Mouse (Mus musculus) lung, postnatal 0 days (tissue): Measurements from ENCODE around the gene Kif11. TPM values are rescaled to one million over a fixed set of nuclear protein-coding genes. Genes with fewer than 3 reads are reported as not detected.

Experiments
- ATAC-seq: fragments of 200-750 bp; cut with Nextera tagmentation; 2 replicates; pipeline ENCODE4 v1.8.0; 2017; ENCODE audit warnings: moderate library complexity
- DNase-seq: peaks from one replicate; pipeline ENCODE4 v3.0.0-alpha.2; 2016; ENCODE audit warnings: low spot score
- H3K27ac ChIP-seq: fragments of 300-500 bp; sonication (generic); 2 replicates; pipeline ENCODE4 v1.5.1; 2014; ENCODE audit warnings: antibody characterized with exemption, mild to moderate bottlenecking, low read length, mixed read lengths
- H3K27me3 ChIP-seq: fragments of 300-500 bp; sonication (generic); replicated peaks from 2 replicates; pipeline ENCODE4 v1.6.1; 2014; ENCODE audit warnings: low read length, mixed read lengths; ENCODE audit not compliant: insufficient read depth
- H3K36me3 ChIP-seq: fragments of 300-500 bp; sonication (generic); 2 replicates; pipeline ENCODE4 v1.6.1; 2014; ENCODE audit warnings: low read length, mixed read lengths; ENCODE audit not compliant: insufficient read depth
- H3K4me1 ChIP-seq: fragments of 300-500 bp; sonication (generic); 2 replicates; pipeline ENCODE4 v1.6.1; 2014; ENCODE audit warnings: antibody characterized with exemption, low read depth, low read length, mixed read lengths; ENCODE audit not compliant: insufficient read depth
- H3K4me2 ChIP-seq: fragments of 300-500 bp; sonication (generic); replicated peaks from 2 replicates; pipeline ENCODE4 v1.6.1; 2014; ENCODE audit warnings: low read depth, mild to moderate bottlenecking, low read length, moderate library complexity, mixed read lengths
- H3K4me3 ChIP-seq: fragments of 300-500 bp; sonication (generic); 2 replicates; pipeline ENCODE4 v1.5.1; 2014; ENCODE audit warnings: low read depth, low read length
- H3K9ac ChIP-seq: fragments of 300-500 bp; sonication (generic); replicated peaks from 2 replicates; pipeline ENCODE4 v1.6.1; 2014; ENCODE audit warnings: low read depth, mild to moderate bottlenecking
- H3K9me3 ChIP-seq: fragments of 300-500 bp; sonication (generic); 2 replicates; pipeline ENCODE4 v1.6.1; 2016; ENCODE audit warnings: low read length, mixed read lengths
- CTCF ChIP-seq: IDR thresholded peaks from 2 replicates; pipeline ENCODE4 v1.5.1; 2016; ENCODE audit warnings: antibody characterized with exemption, mild to moderate bottlenecking
- EP300 ChIP-seq: IDR thresholded peaks from 2 replicates; pipeline ENCODE4 v1.6.1; 2016; ENCODE audit warnings: antibody characterized with exemption, mild to moderate bottlenecking, control low read depth
- WGBS: fragments of 180-500 bp; shearing (Covaris S2); extraction: QIAGEN DNeasy Blood & Tissue Kit; methylation state at CpG from one replicate; pipeline ENCODE4 v1.1.7; 2014; 5-methylcytosine and 5-hydroxymethylcytosine counted together
- polyA plus RNA-seq: library from polyadenylated mRNA; unstranded; fragments of >200 nt; fragmentation: Nextera tagmentation; extraction: Ambion mirVana; gene quantifications from 2 replicates; pipeline ENCODE4 v1.2.1, GENCODE M21; 2015

Gene Kif11
- polyA plus RNA-seq, 1 experiment from 2014 or later, result 2.1 TPM

DNA sequence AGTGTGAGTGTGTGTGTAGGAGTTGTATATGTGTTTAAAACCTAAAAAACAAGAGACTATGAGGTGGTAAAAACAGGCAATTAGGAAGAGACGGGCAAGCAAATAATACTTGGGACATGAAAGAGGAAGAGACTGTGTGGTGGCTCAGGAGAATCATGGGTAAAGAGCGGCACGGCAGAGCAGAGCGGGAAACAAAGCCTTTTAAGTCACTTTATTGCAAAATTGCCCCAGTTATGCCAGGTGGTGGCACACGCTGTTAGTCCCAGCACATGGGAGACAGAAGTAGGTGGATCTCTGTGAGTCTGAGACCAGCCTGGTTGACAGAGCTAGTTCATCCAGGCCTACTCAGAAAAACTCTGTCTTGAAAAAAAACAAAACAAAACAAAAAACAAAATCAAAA is 5.8 kb upstream of the Kif11 start:
- WGBS, result 83% methylated on average over 5 of the region's 5 CpGs
- H3K9me3 ChIP-seq, result no peaks in the 10 kb centered on the region
- TF ChIP-seq EP300 (no peak), CTCF (no peak)
- ATAC-seq (no peak), DNase-seq (peak; percentile 13)
- H3K9ac ChIP-seq, result no peak overlapping the region
- no peaks in the 10 kb centered on the region for H3K27me3 ChIP-seq
- peaks cover 2% of the 10 kb centered on the region; the same call in 1 of the 2 replicates for H3K4me1 ChIP-seq
- no peaks in the 10 kb centered on the region for H3K36me3 ChIP-seq
- H3K27ac ChIP-seq, result no peak overlapping the region
- H3K4me3 ChIP-seq, result no peak overlapping the region
- no peak overlapping the region for H3K4me2 ChIP-seq

DNA sequence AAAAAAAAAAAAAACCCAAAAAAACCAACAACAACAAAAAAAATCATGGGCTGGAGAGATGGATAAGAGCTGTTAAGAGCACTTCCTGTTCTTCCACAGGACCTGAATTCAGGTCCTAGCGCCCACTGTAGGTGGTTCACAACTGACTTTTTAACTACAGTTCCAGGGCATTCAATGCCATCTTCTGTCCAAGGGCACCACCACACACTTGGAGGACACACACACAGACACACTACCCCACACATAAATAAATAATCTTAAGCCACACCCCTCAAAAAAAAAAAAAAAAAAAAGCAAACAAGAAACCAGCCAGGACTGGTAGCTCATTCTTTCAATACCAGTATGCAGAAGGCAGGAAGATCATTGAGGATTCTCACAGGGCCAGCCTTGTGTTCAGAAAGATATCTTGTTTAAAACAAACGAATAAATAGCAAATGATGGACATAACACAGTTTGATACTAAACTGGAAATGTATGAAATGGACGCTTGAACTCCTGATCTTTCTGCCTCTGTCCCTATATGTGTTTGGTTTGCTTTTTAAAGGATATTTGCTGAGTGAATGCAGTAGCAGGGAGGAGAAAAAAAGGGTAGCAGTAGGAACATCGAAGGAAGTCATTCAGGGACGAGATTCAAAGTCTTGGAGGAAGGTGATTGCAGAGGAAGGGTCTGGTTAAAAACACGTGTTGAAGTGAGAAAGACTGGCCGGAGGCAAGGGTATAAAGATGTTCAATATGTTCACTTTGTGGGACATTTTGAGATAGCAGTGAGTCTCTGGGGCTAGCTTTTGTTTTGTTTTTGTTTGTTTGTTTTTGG is 1.1 kb upstream of the Kif11 start:
- WGBS, result 18% methylated on average over 7 of the region's 7 CpGs
- no peak for ATAC-seq
- H3K4me2 ChIP-seq, result peak overlapping the region; percentile 81
- no peaks in the 10 kb centered on the region for H3K27me3 ChIP-seq
- DNase-seq, result no peak
- peak overlapping the region; percentile 94 for H3K27ac ChIP-seq
- TF ChIP-seq CTCF (peak; percentile 22; the same call in 1 of the 2 replicates), EP300 (no peak)
- no peaks in the 10 kb centered on the region for H3K36me3 ChIP-seq
- peak overlapping the region; percentile 90 for H3K4me3 ChIP-seq
- H3K9me3 ChIP-seq, result no peaks in the 10 kb centered on the region
- H3K4me1 ChIP-seq, result peaks cover 4% of the 10 kb centered on the region; the same call in 1 of the 2 replicates
- peak overlapping the region; percentile 78 for H3K9ac ChIP-seq

DNA sequence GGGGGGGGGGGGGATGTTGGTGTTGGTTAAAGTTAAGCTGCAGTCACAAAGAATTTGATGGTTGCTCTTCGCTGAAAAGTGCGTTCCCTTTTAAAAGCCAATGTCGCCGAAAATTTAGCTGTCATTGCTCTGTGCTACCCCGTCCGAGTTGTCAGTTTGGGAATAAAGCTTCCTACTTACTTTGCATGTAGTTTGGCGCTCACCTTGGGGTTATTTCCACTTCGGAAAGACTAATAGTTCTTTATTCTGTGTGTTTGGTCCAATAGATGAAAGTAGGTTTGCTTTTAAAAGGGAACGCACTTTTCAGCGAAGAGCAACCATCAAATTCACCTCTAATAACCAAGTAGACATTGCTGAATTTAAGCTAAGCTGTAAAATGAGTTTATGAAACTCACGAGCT is 638 bp downstream of the Kif11 start:
- Histone ChIP-seq H3K27ac (no peak overlapping the region), H3K4me3 (peak overlapping the region; percentile 90), H3K9ac (no peak overlapping the region), H3K4me1 (peaks cover 4% of the 10 kb centered on the region; the same call in 1 of the 2 replicates), H3K9me3 (no peaks in the 10 kb centered on the region), H3K4me2 (peak overlapping the region; percentile 81), H3K27me3 (no peaks in the 10 kb centered on the region), H3K36me3 (no peaks in the 10 kb centered on the region)
- ATAC-seq (no peak), DNase-seq (no peak)
- TF ChIP-seq CTCF (no peak), EP300 (no peak)
- 2% methylated on average over 11 of the region's 11 CpGs for whole genome bisulfite sequencing

DNA sequence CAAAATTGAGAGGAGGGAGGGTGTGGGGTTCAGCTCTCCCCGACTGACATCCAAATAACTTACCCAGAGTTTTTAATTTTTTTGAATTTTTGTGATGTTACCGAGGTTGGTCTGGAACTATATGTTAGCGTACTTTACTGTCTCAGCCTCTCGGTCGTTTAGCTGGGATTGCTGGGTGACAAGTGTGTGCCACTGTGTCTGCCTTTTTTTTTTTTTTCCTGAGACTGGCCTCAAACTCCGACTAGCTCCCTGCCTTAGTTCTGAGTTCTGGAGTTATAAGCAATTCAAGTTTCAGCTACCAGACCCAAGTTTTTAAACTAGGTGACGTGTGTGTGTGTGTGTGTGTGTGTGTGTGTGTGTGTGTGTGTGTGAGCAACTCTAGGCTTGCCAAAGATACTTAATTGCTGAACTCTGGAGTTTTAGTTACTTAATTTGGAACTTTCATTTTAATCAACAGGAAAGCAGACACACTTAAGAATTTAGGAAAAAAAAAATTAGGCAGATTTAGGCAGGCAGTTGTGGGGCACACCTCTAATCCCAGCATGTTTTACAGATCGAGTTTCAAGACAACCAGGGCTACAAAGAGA is 1.3 kb downstream of the Kif11 start:
- Histone ChIP-seq H3K36me3 (no peaks in the 10 kb centered on the region), H3K4me3 (no peak overlapping the region; the same call in 1 of the 2 replicates), H3K4me1 (peaks cover 4% of the 10 kb centered on the region; the same call in 1 of the 2 replicates), H3K9me3 (no peaks in the 10 kb centered on the region), H3K9ac (no peak overlapping the region), H3K4me2 (peak overlapping the region; percentile 81), H3K27ac (no peak overlapping the region), H3K27me3 (no peaks in the 10 kb centered on the region)
- ATAC-seq (no peak), DNase-seq (no peak)
- WGBS, result 10% methylated on average over 8 of the region's 8 CpGs
- TF ChIP-seq EP300 (no peak), CTCF (no peak)

DNA sequence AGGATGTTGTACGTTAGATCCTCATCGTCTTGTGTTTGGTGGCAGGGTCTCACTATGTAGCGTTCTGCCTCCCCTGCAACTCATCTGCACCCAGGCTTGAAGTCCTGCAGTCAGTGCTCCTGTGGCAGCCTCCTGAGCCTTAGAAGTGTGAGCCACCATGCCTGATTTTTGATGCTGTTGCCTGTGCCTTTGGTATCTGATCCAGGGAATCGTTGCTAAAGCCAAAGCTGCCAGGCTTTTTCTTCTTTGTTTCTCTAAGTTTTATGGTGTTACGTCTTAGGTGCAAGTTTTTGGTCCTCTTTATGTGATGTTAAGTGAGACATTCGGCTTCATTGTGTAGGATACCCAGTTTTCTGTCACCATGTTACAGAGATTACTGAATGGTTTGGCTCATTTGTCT is 2.6 kb downstream of the Kif11 start:
- H3K4me2 ChIP-seq, result no peak overlapping the region
- no peak for ATAC-seq

DNA sequence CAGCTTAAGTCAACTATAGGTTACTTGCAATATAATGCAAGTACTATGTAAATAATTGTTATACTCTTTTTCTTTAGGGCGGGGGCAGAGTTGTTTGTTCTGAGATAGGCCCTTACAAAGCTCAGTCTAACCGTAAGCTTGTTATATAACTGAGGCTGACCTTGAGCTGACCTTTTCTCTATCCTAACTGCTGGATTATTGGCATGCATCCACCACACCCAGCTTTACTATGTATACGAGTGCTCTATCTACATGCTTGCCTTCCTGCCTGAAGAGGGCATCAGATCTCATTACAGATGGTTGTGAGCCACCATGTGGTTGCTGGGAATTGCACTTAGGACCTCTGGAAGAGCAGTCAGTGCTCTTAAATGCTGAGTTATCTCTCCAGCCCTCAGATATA is 9.9 kb downstream of the Kif11 start:
- WGBS, result 50% methylated on average over 3 of the region's 3 CpGs
- TF ChIP-seq CTCF (no peak), EP300 (no peak)
- Histone ChIP-seq H3K36me3 (no peaks in the 10 kb centered on the region), H3K9ac (no peak overlapping the region), H3K4me1 (no peaks in the 10 kb centered on the region), H3K9me3 (no peaks in the 10 kb centered on the region), H3K27me3 (no peaks in the 10 kb centered on the region), H3K4me3 (no peak overlapping the region), H3K4me2 (no peak overlapping the region), H3K27ac (no peak overlapping the region)
- no peak for DNase-seq
- no peak for ATAC-seq

More for the DNA sequence above, 2.6 kb downstream of the Kif11 start:
- H3K4me3 ChIP-seq, result no peak overlapping the region
- WGBS, result 80% methylated on average over 6 of the region's 6 CpGs
- peaks cover 4% of the 10 kb centered on the region; the same call in 1 of the 2 replicates for H3K4me1 ChIP-seq
- no peaks in the 10 kb centered on the region for H3K27me3 ChIP-seq
- no peak for DNase-seq
- no peaks in the 10 kb centered on the region for H3K36me3 ChIP-seq
- no peak overlapping the region for H3K9ac ChIP-seq
- H3K9me3 ChIP-seq, result no peaks in the 10 kb centered on the region
- no peak overlapping the region for H3K27ac ChIP-seq
- TF ChIP-seq CTCF (no peak), EP300 (no peak)
